Mouse (Mus musculus) embryonic facial prominence, embryonic 10.5 days (tissue): ENCODE measurements around the gene Tnrc6b. TPM values are rescaled to one million over a fixed set of nuclear protein-coding genes. Genes with fewer than 3 reads are reported as not detected.

ENCODE experiments used
- DNase-seq: peaks from one replicate; pipeline ENCODE4 v3.0.0-alpha.2; 2017; ENCODE audit warnings: low spot score
- H3K27ac ChIP-seq: fragments of 300-500 bp; sonication (generic); replicated peaks from 2 replicates; pipeline ENCODE4 v1.5.1; 2016; ENCODE audit warnings: mild to moderate bottlenecking
- H3K27me3 ChIP-seq: fragments of 300-500 bp; sonication (generic); replicated peaks from 2 replicates; pipeline ENCODE4 v1.6.1; 2016; ENCODE audit warnings: low read depth, mild to moderate bottlenecking; ENCODE audit not compliant: poor library complexity, severe bottlenecking
- H3K36me3 ChIP-seq: fragments of 300-500 bp; sonication (generic); replicated peaks from 2 replicates; pipeline ENCODE4 v1.6.1; 2016; ENCODE audit warnings: mild to moderate bottlenecking, moderate library complexity
- H3K4me1 ChIP-seq: fragments of 300-500 bp; sonication (generic); 2 replicates; pipeline ENCODE4 v1.6.1; 2016
- H3K4me3 ChIP-seq: fragments of 300-500 bp; sonication (generic); 2 replicates; pipeline ENCODE4 v1.5.1; 2016; ENCODE audit warnings: mild to moderate bottlenecking, moderate library complexity
- H3K9me3 ChIP-seq: fragments of 300-500 bp; sonication (generic); 2 replicates; pipeline ENCODE4 v1.6.1; 2016; ENCODE audit warnings: mild to moderate bottlenecking
- WGBS: fragments of 180-500 bp; shearing (Covaris S2); methylation state at CpG from one replicate; pipeline ENCODE4 v1.1.7; 2016; 5-methylcytosine and 5-hydroxymethylcytosine counted together
- polyA plus RNA-seq: library from polyadenylated mRNA; unstranded; fragments of >200 nt; fragmentation: Nextera tagmentation; extraction: Ambion mirVana; gene quantifications from 2 replicates; pipeline ENCODE4 v1.2.1, GENCODE M21; 2016

Gene Tnrc6b
- polyA plus RNA-seq, 1 experiment from 2014 or later = 46.9 TPM

DNA sequence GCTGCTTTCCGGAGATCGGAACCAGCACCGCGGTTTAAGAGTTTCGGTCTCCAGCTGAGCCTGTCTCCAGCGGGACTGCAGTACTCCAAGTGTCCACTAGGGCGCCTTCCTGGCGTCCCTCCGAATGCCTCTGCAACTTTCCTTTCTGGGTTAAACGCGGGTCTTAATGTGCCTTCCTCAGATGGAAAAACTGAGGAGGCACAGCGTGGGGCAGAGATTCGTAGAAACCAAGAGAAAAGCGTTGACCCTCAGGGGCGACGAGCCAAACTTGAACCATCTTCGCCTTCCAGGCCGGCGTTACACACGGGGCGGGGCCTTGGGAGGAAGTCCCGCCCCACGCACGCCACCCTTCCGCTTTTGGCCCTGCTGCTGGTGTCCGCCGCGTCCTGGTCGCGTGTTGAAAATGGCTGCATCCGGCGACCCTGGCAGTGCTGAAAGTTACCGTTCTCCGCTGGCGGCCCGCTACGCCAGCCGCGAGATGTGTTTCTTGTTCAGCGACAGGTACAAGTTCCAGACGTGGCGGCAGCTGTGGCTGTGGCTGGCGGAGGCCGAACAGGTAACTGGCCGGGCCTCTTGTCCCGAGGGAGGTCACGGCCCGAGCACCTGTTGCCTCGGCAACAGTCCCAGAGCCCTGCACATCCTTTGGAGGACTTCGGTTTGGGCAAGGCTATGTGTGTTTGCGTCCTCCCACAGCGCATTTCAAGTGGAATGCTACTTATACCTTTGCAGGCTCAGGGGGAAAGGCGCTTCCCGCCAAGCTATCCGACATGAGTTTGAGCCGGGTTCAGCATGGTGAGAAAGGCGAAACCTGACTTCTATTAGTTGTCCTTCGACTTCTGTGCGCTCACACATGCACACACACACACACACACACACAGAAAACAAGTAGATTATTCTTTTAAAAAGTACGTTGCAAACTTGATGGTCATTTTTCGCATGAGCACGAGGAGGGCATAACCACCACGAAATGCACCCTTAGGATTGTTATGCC, 237.3 kb downstream of the Tnrc6b start, which contains the start of gene Adsl:
Gene Adsl (plus strand): TSS at position 346 of the 991 bp plus-strand sequence.
- DNase-seq = peak; percentile 94
- H3K36me3 ChIP-seq = peaks cover 30% of the 10 kb centered on the region
- WGBS = under 1% methylated on average over 63 of the region's 63 CpGs

DNA sequence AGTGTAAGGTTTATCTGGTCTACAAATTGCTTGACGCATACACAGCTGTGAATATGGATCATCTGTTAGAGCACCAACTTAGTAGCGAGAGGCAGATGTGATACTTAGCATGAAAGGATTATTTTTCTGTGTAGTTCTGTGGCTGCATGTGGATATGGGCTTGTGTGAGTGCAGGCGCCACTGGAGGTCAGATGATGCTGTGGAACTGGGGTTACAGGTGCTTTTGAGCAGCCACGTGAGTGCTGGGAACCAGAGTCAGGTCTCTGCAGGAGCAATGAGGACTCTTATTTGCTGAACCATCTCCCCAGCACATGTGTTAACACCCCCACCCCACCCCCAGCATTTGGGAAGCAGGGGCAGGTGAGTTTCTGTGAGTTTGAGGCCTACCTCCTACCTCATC, 238.3 kb downstream of the Tnrc6b start:
- peak overlapping the region; percentile 92 for H3K27ac ChIP-seq
- no peaks in the 10 kb centered on the region for H3K27me3 ChIP-seq
- H3K36me3 ChIP-seq = peaks cover 39% of the 10 kb centered on the region
- H3K4me3 ChIP-seq = peak overlapping the region; percentile 91
- H3K9me3 ChIP-seq = no peaks in the 10 kb centered on the region
- WGBS = 61% methylated on average over 4 of the region's 4 CpGs
- peaks cover 14% of the 10 kb centered on the region for H3K4me1 ChIP-seq
- DNase-seq = no peak

More for the DNA sequence above, 237.3 kb downstream of the Tnrc6b start, which contains the start of gene Adsl:
- H3K4me1 ChIP-seq = peaks cover 14% of the 10 kb centered on the region
- H3K27ac ChIP-seq = peak within 1 kb of the TSS; percentile 92
- no peaks in the 10 kb centered on the region for H3K9me3 ChIP-seq
- H3K4me3 ChIP-seq = peak within 1 kb of the TSS; percentile 91
- no peaks in the 10 kb centered on the region for H3K27me3 ChIP-seq

DNA sequence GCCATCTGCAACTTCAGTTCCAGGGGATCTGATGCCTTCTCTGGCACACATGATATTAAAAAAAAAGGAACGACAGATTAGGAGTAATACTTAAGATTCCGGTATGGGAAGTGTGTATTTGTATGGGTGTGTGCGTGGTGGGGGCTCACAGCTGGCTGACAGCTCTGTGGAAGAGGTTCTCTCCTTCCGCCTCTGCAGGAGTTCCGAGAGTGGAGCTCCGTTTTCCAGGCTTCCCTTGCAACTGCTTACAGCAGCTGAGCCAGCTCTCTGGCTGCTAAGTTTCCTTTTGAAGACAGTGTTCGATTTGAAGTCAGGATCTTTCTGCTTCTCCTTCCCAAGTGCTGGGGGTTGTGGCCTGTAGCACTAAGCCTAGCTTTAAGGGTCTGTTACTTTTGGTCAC, 238.9 kb downstream of the Tnrc6b start:
- peak overlapping the region; percentile 91 for H3K4me3 ChIP-seq
- no peaks in the 10 kb centered on the region for H3K27me3 ChIP-seq
- WGBS = 90% methylated on average over 7 of the region's 7 CpGs
- no peaks in the 10 kb centered on the region for H3K9me3 ChIP-seq
- peaks cover 14% of the 10 kb centered on the region for H3K4me1 ChIP-seq
- H3K36me3 ChIP-seq = peaks cover 46% of the 10 kb centered on the region
- no peak overlapping the region for H3K27ac ChIP-seq
- DNase-seq = no peak

DNA sequence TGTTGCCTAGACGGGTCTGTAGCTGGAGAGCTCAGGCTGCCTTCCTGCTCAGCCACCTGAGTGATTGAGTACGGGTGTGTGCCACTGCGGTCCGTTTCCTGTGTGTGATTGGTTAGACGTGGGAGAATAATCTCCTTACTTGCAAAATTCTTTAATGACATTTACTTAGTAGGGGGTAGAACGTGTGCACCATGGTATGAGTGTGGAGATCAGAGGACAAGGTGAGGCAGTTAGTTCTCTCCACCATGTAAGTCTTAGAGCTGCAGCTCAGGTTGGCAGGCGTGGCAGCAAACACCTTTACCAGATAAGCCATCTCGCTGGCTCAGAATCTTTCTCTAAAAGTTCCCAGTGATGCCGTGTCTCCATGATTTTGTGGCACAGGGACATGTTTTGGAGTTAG, 242.9 kb downstream of the Tnrc6b start:
- peaks cover 14% of the 10 kb centered on the region for H3K4me1 ChIP-seq
- WGBS = 93% methylated on average over 9 of the region's 9 CpGs
- peaks cover 85% of the 10 kb centered on the region for H3K36me3 ChIP-seq
- H3K4me3 ChIP-seq = no peak overlapping the region
- no peaks in the 10 kb centered on the region for H3K27me3 ChIP-seq
- DNase-seq = no peak
- no peaks in the 10 kb centered on the region for H3K9me3 ChIP-seq
- no peak overlapping the region for H3K27ac ChIP-seq

DNA sequence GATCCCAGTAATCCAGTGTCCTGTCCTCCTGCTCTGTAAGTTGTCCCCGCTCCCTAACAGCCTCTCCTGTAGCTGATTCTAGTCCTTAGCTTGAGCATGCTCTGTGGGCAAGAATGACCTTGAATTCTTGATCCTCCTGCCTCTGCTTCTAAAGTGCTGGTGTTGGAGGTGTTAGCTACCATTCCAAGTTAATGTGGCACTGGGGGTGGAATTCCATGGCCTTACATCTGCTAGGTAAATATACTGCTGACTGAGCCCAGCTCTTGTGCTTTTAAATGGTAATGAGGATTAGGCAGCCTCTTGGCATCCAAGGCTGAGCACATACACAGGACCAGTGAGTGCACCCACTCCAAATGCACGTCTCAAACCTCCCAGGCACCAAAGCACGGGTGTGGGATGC, 243.7 kb downstream of the Tnrc6b start:
- H3K4me1 ChIP-seq = peaks cover 5% of the 10 kb centered on the region
- H3K27ac ChIP-seq = no peak overlapping the region
- 73% methylated on average over 3 of the region's 3 CpGs for WGBS
- H3K27me3 ChIP-seq = no peaks in the 10 kb centered on the region
- peaks cover 90% of the 10 kb centered on the region for H3K36me3 ChIP-seq
- no peak for DNase-seq
- no peaks in the 10 kb centered on the region for H3K9me3 ChIP-seq
- no peak overlapping the region for H3K4me3 ChIP-seq

DNA sequence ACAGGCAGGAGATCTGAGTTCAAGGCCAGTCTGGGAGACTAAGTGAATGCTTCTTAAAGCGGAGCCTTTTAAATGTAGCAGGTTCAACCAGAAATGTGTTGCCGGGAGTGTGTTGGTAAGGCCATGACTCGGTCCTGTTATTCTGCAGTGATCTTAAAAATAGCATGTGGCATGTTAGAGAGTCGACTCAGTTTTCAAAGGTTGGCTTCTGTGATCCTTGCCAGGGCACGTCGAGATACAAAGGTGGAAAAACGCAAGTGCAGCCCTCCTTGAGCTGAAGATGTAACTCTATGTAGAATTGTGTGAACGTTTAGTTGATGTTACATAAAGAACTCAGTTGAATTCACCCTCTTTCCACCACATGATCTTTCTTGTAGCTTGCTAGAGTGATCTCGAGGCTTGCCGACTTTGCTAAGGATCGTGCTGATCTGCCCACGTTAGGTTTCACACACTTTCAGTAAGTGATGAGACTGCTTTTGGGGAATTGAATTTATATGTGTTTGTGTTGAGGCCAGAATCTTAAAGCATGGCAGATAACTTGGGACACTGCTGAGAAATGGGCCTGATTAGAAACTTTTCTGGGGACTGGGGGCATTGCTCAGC, 244.8 kb downstream of the Tnrc6b start:
- no peaks in the 10 kb centered on the region for H3K27me3 ChIP-seq
- 94% methylated on average over 12 of the region's 12 CpGs for WGBS
- no peaks in the 10 kb centered on the region for H3K4me1 ChIP-seq
- H3K4me3 ChIP-seq = no peak overlapping the region
- no peak overlapping the region for H3K27ac ChIP-seq
- peaks cover 91% of the 10 kb centered on the region for H3K36me3 ChIP-seq
- H3K9me3 ChIP-seq = no peaks in the 10 kb centered on the region
- no peak for DNase-seq

DNA sequence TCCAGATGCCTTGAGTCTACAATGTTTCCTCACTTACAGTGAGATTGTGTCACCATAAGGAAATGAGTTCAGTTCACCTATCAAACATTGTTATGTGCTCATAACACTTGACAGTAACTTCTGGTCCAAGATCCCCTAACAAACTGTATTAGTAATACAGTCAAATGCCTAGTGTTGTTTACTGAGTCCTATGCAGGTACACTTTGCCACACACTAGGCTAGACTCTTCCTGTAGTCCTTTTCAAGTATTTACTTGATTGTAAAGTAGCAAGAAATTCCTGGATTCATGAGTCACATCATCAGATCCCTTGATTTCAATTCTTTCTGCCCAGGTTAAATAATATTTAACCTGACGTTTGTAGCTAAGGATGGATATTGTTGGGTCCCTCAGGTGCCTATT, 258.3 kb downstream of the Tnrc6b start:
- no peaks in the 10 kb centered on the region for H3K4me1 ChIP-seq
- peaks cover 62% of the 10 kb centered on the region for H3K36me3 ChIP-seq
- no peak for DNase-seq
- no peaks in the 10 kb centered on the region for H3K27me3 ChIP-seq
- H3K27ac ChIP-seq = no peak overlapping the region
- no peaks in the 10 kb centered on the region for H3K9me3 ChIP-seq
- no peak overlapping the region for H3K4me3 ChIP-seq
- 88% methylated on average over 1 of the region's 1 CpGs for WGBS

DNA sequence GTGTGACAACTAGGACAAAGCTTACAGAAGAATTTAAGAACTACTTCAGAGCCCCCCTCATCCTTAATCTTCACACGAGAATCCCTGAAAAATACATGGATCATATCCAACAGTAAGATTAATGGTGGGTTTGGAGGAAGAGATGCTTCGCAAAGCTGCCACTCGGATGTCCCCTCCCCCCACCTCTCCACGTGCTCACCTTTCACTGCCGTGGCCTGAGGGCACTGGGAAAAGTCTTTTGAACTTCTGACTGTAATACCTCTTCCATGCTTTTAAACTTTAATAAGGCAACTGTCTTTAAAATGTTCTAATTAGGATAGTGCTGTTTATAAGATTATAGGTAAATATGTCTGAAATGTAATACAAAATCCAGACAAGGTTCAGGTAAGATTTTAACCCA, 263.2 kb downstream of the Tnrc6b start:
- H3K4me3 ChIP-seq = no peak overlapping the region
- H3K36me3 ChIP-seq = peaks cover 18% of the 10 kb centered on the region
- peaks cover 14% of the 10 kb centered on the region for H3K4me1 ChIP-seq
- no peaks in the 10 kb centered on the region for H3K27me3 ChIP-seq
- H3K9me3 ChIP-seq = no peaks in the 10 kb centered on the region
- H3K27ac ChIP-seq = no peak overlapping the region
- 55% methylated on average over 5 of the region's 5 CpGs for WGBS
- peak; percentile 20 for DNase-seq

DNA sequence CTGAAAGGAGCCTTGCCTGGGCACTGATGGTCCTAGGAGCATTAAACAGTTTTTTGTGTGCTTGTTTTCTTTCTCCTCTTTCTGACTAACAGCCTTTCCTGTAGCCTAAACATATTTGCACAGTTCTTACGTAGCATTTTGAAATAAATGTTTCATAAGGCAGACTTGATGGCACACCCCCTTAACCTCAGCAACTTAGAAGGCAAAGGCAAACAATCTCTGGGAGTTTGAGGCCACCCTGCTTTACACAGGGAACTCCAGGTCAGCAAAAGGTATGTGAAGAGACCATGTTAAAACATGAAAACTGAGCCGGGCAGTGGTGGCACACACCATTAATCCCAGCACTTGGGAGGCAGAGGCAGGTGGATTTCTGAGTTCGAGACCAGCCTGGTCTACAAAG, 264.6 kb downstream of the Tnrc6b start:
- Histone ChIP-seq H3K4me1 (peaks cover 14% of the 10 kb centered on the region), H3K27ac (no peak overlapping the region), H3K4me3 (no peak overlapping the region), H3K27me3 (no peaks in the 10 kb centered on the region), H3K36me3 (peaks cover 5% of the 10 kb centered on the region), H3K9me3 (no peaks in the 10 kb centered on the region)
- WGBS = 83% methylated on average over 3 of the region's 3 CpGs
- DNase-seq = no peak

DNA sequence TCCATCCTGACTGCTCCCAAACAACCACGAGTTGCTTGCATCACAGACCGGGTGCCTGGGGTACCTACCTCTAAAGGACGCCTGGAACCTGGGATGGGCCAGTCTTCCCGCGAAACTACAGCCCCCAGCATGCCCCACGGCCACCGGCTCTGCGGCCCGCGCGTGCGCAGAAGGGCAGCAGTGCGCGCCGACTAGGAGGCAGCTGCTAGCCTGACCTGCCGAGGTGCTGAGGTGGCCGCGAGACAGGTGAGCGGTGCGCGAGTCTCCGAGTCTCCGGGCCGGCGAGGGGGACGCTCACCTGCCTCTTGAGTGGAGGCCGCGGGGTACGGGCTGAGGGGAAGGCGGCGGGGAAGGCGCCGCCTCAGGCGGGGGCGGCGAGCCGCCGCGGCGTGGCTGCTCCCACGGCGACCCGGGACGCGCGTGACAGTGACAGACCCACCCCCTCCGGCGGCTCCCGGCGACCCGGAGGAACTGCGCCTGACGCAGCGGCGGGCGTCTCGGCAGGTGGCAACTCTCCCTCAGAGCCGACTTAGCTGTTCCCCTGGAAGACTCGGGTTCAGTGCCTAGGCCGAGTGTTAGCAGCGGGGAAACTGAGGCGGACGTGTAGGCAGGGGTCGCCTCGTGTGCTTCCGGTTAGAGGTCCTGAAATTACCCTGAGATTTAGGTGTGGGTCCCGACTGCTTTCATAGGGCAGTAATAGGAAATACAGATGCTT, 266.7 kb downstream of the Tnrc6b start, which contains the start of gene Sgsm3:
Gene Sgsm3 (plus strand): TSS at position 146 of the 715 bp plus-strand sequence.
- DNase-seq = peak; percentile 91
- peak within 1 kb of the TSS; percentile 93 for H3K4me3 ChIP-seq
- no peaks in the 10 kb centered on the region for H3K27me3 ChIP-seq
- H3K27ac ChIP-seq = peak within 1 kb of the TSS; percentile 83
- H3K36me3 ChIP-seq = no peaks in the 10 kb centered on the region
- H3K9me3 ChIP-seq = no peaks in the 10 kb centered on the region
- H3K4me1 ChIP-seq = peaks cover 14% of the 10 kb centered on the region
- under 1% methylated on average over 67 of the region's 67 CpGs for WGBS

DNA sequence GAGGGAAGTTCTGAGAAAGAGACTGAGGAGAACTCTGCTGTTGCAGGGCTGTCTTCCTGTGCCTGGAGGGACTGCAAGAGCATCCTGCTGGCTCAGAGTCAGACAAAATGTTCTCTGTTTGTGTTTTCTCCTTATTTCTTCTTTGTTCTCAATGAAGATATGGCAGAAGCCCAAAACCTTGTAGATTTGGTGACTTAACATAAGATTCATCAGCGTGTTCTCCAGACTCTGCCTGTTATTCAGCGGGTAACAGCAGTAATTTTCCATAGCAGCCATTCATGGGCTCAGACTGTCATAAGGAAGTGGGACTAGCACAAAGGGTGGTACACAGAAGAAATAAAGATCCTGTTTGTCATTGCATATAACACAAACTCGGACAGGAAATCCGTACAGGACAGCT, 268.5 kb downstream of the Tnrc6b start:
- no peak for DNase-seq
- H3K27me3 ChIP-seq = no peaks in the 10 kb centered on the region
- no peaks in the 10 kb centered on the region for H3K36me3 ChIP-seq
- peaks cover 14% of the 10 kb centered on the region for H3K4me1 ChIP-seq
- 81% methylated on average over 4 of the region's 4 CpGs for WGBS
- no peak overlapping the region for H3K4me3 ChIP-seq
- no peak overlapping the region for H3K27ac ChIP-seq
- H3K9me3 ChIP-seq = no peaks in the 10 kb centered on the region

DNA sequence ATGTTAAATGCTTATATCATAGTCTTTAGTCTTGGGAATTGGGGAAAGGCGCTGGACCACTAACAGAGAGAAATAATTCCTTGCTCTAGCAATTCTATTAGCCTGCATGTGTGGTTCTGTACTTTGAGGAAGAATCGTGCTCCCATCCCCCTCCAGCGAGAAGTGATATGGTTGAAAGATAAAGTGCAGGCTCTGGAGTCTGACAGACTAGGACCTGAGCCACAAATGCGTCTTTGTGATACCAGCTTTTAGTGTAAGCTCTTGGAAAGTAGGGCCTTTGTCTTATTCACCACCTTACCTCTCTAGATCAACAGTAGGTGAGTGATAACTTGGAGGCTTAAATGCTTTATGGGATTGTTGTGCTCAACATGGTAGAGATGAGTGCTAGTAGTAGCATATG, 270.1 kb downstream of the Tnrc6b start:
- Histone ChIP-seq H3K27ac (no peak overlapping the region), H3K36me3 (no peaks in the 10 kb centered on the region), H3K9me3 (no peaks in the 10 kb centered on the region), H3K27me3 (no peaks in the 10 kb centered on the region), H3K4me1 (peaks cover 14% of the 10 kb centered on the region), H3K4me3 (no peak overlapping the region)
- 85% methylated on average over 4 of the region's 4 CpGs for WGBS
- DNase-seq = no peak
